Mouse (Mus musculus): ENCODE measurements at regions not wholly inside any gene's neighbourhood (a gene's known extent, or its start where the extent isn't known, plus 50 kb on each side); places are given as distances from the start of the nearest gene placed in this dataset.

GRCm38 (mm10) chr1:168495687-168496527, 63.8 kb upstream of the Pbx1 start:
- TF ChIP-seq POLR2A (IDR thresholded peaks at IDR 0.05; ENCODE audit: control insufficient read depth, low read depth, low read length) (peak; percentile 28; the same call in 1 of the 2 replicates), CTCF (IDR thresholded peaks at IDR 0.05; ENCODE audit: control insufficient read depth, insufficient read depth, insufficient replicate concordance, low read depth, low read length) (no peak)

Measured in testis, adult 2 months (tissue).